Mouse (Mus musculus) CD8-positive naive resting alpha-beta T cell, adult 57 days (primary cell): Measurements from ENCODE around the gene Prelp. TPM values are rescaled to one million over a fixed set of nuclear protein-coding genes. Genes with fewer than 3 reads are reported as not detected.

Source experiments
- total RNA-seq: library from RNA; stranded (reverse); gene quantifications from one replicate; pipeline ENCODE4 v1.2.4, GENCODE M21; 2023

The Prelp gene
- total RNA-seq, result not detected

GRCm38 (mm10) chr1:133921304-133921751 lies at the start of gene Prelp:
Prelp (minus strand) TSS chr1:133921414.

GRCm38 (mm10) chr1:133907949-133908658 lies 13.1 kb downstream of the Prelp start, which contains the start of gene Optc:
Optc (minus strand) TSS chr1:133907999.

Other genes with a start within 250 kb of the Prelp start
- 53.1 TPM for gene Lax1, start 231.3 kb downstream of the Prelp start, total RNA-seq
- 3.6 TPM for gene Atp2b4, start 120.4 kb downstream of the Prelp start, total RNA-seq
- not detected for gene Optc, start 13.4 kb downstream of the Prelp start, total RNA-seq
- gene Fmod, start 115.8 kb upstream of the Prelp start, total RNA-seq, result not detected
- 356 TPM for gene Btg2, start 157.7 kb upstream of the Prelp start, total RNA-seq
- gene Chit1, start 189.8 kb upstream of the Prelp start, total RNA-seq, result not detected